Mouse (Mus musculus) bone marrow, adult 2 months (tissue): Measurements from ENCODE around the gene Spp1. TPM values are rescaled to one million over a fixed set of nuclear protein-coding genes. Genes with fewer than 3 reads are reported as not detected.
A peak's percentile ranks its signal among the peaks of the same experiment; 100 is the strongest.
"Not testable (repeated sequence)": the region's sequence is repeated elsewhere in the genome, so short reads cannot be mapped to it uniquely, and the experiment has no call there.

Source experiments
- H3K27ac ChIP-seq: fragments of 200-500 bp; 2 replicates; pipeline ENCODE4 v1.5.1; 2012; ENCODE audit warnings: low read depth, mild to moderate bottlenecking, control low read depth, inconsistent platforms, low read length; ENCODE audit not compliant: control insufficient read depth, poor library complexity, insufficient read depth
- H3K4me1 ChIP-seq: fragments of 200-500 bp; 2 replicates; pipeline ENCODE4 v1.6.1; 2011; ENCODE audit warnings: low read length; ENCODE audit not compliant: control insufficient read depth, insufficient read depth
- H3K4me3 ChIP-seq: fragments of 200-500 bp; replicated peaks from 2 replicates; pipeline ENCODE3; 2011; ENCODE audit warnings: mild to moderate bottlenecking, low read depth, low read length, control low read depth; ENCODE audit not compliant: control insufficient read depth
- CTCF ChIP-seq: fragments of 200-500 bp; IDR thresholded peaks from 2 replicates; pipeline ENCODE4 v1.5.1; 2011; ENCODE audit warnings: low read length, control low read depth; ENCODE audit not compliant: control insufficient read depth, insufficient read depth
- POLR2A ChIP-seq: fragments of 200-500 bp; IDR thresholded peaks from 2 replicates; pipeline ENCODE4 v1.6.1; 2011; ENCODE audit warnings: low read depth, mild to moderate bottlenecking, control low read depth, low read length, borderline replicate concordance; ENCODE audit not compliant: control insufficient read depth
- WGBS: fragments of 180-500 bp; shearing (Covaris S2); methylation state at CpG from one replicate; pipeline ENCODE4 v1.1.7; 2018; 5-methylcytosine and 5-hydroxymethylcytosine counted together
- polyA plus RNA-seq: library from polyadenylated mRNA; stranded (reverse); fragments of >200 nt; gene quantifications from 2 replicates; pipeline ENCODE4 v1.2.4, GENCODE M21; 2011; ENCODE audit warnings: low replicate concordance; ENCODE audit not compliant: missing spikeins, insufficient read depth, insufficient read length

The Spp1 gene
- polyA plus RNA-seq, 1 experiment, result 344 TPM

- no peak overlapping the region for H3K27ac ChIP-seq
- TF ChIP-seq CTCF (no peak), POLR2A (no peak)
- 81% methylated on average over 6 of the region's 6 CpGs for WGBS
- H3K4me3 ChIP-seq, result no peak overlapping the region
- no peaks in the 10 kb centered on the region; the same call in 1 of the 2 replicates for H3K4me1 ChIP-seq
Observed at GRCm38 (mm10) chr5:104442396-104442795, 7.5 kb downstream of the Spp1 start.

- no peak overlapping the region for H3K4me3 ChIP-seq
- 86% methylated on average over 1 of the region's 1 CpGs for WGBS
- no peaks in the 10 kb centered on the region; the same call in 1 of the 2 replicates for H3K4me1 ChIP-seq
- no peak for TF ChIP-seq POLR2A
- no peak for TF ChIP-seq CTCF
- H3K27ac ChIP-seq, result no peak overlapping the region
Observed at GRCm38 (mm10) chr5:104442850-104443249, 7.9 kb downstream of the Spp1 start.

GRCm38 (mm10) chr5:104446156-104446555 is 11.2 kb downstream of the Spp1 start:
- Histone ChIP-seq H3K4me1 (no peaks in the 10 kb centered on the region; the same call in 1 of the 2 replicates), H3K27ac (no peak overlapping the region), H3K4me3 (no peak overlapping the region)
- TF ChIP-seq POLR2A, result no peak
- peak; percentile 79 for TF ChIP-seq CTCF
- 6% methylated on average over 3 of the region's 3 CpGs for WGBS

GRCm38 (mm10) chr5:104448346-104448745 is 13.4 kb downstream of the Spp1 start:
- 51% methylated on average over 6 of the region's 6 CpGs for WGBS
- H3K4me3 ChIP-seq, H3K27ac ChIP-seq, H3K4me1 ChIP-seq: not testable (repeated sequence)

GRCm38 (mm10) chr5:104449491-104449890 is 14.6 kb downstream of the Spp1 start:
- no peak for TF ChIP-seq CTCF
- no peak for TF ChIP-seq POLR2A
- 56% methylated on average over 3 of the region's 3 CpGs for WGBS
- Histone ChIP-seq H3K27ac (no peak overlapping the region), H3K4me3 (no peak overlapping the region), H3K4me1 (no peaks in the 10 kb centered on the region)

GRCm38 (mm10) chr5:104453075-104453474 is 18.2 kb downstream of the Spp1 start:
- Histone ChIP-seq H3K4me3 (no peak overlapping the region), H3K4me1 (no peaks in the 10 kb centered on the region), H3K27ac (no peak overlapping the region)
- WGBS, result 26% methylated on average over 1 of the region's 1 CpGs
- TF ChIP-seq CTCF, result no peak
- TF ChIP-seq POLR2A, result no peak

GRCm38 (mm10) chr5:104454564-104454963 is 19.6 kb downstream of the Spp1 start:
- 59% methylated on average over 6 of the region's 6 CpGs for WGBS
- Histone ChIP-seq H3K27ac (no peak overlapping the region), H3K4me3 (no peak overlapping the region), H3K4me1 (no peaks in the 10 kb centered on the region)
- TF ChIP-seq CTCF, result no peak
- no peak for TF ChIP-seq POLR2A

- no peak within 1 kb of the TSS; the same call in 1 of the 2 replicates for H3K27ac ChIP-seq
- H3K4me1 ChIP-seq, result no peaks in the 10 kb centered on the region
- H3K4me3 ChIP-seq, result peak within 1 kb of the TSS; percentile 68
- 12% methylated on average over 46 of the region's 46 CpGs for WGBS
- no peak for TF ChIP-seq CTCF
- no peak for TF ChIP-seq POLR2A
Observed at GRCm38 (mm10) chr5:104458832-104459705, 24.2 kb downstream of the Spp1 start, which contains the start of gene Pkd2. TSS of gene Pkd2 (plus strand) at chr5:104459450.
